Mouse (Mus musculus): Measurements from ENCODE around the gene Ccdc182. TPM values are rescaled to one million over a fixed set of nuclear protein-coding genes. Genes with fewer than 3 reads are reported as not detected.

Ccdc182 gene
- polyA plus RNA-seq (2012; ENCODE audit: insufficient read depth, insufficient read length, low replicate concordance, missing spikeins) = not detected in 2 replicates

- Histone ChIP-seq H3K4me1 (ENCODE audit: control insufficient read depth, insufficient read depth, low read length) (no peaks in the 10 kb centered on the region; the same call in 1 of the 2 replicates), H3K4me3 (ENCODE audit: insufficient read depth, low read depth, low read length) (no peak within 1 kb of the TSS), H3K27ac (ENCODE audit: insufficient read depth, low read depth, low read length) (no peak within 1 kb of the TSS)
- WGBS = 69% methylated on average over 20 of the region's 20 CpGs
- TF ChIP-seq POLR2A (IDR thresholded peaks at IDR 0.05; ENCODE audit: insufficient read depth, low read depth, low read length) (no peak), CTCF (IDR thresholded peaks at IDR 0.05; ENCODE audit: insufficient read depth, low read depth, low read length) (no peak)
These were observed at the start of gene Ccdc182 for GRCm38 (mm10) chr11:88293631-88294393. Ccdc182 (plus strand) TSS chr11:88294058.

GRCm38 (mm10) chr11:88245581-88246170, 48.2 kb upstream of the Ccdc182 start:
- no peak overlapping the region for H3K4me3 ChIP-seq (ENCODE audit: insufficient read depth, low read depth, low read length)
- TF ChIP-seq CTCF (IDR thresholded peaks at IDR 0.05; ENCODE audit: insufficient read depth, low read depth, low read length) (no peak), POLR2A (IDR thresholded peaks at IDR 0.05; ENCODE audit: insufficient read depth, low read depth, low read length) (no peak)
- no peak overlapping the region for H3K27ac ChIP-seq (ENCODE audit: insufficient read depth, low read depth, low read length)
- peaks cover 4% of the 10 kb centered on the region; the same call in 1 of the 2 replicates for H3K4me1 ChIP-seq (ENCODE audit: control insufficient read depth, insufficient read depth, low read length)
- 82% methylated on average over 14 of the region's 14 CpGs for WGBS

GRCm38 (mm10) chr11:88248636-88249035, 45.2 kb upstream of the Ccdc182 start:
- Histone ChIP-seq H3K4me3 (ENCODE audit: insufficient read depth, low read depth, low read length) (no peak overlapping the region), H3K4me1 (ENCODE audit: control insufficient read depth, insufficient read depth, low read length) (peaks cover 10% of the 10 kb centered on the region), H3K27ac (ENCODE audit: insufficient read depth, low read depth, low read length) (no peak overlapping the region)
- 79% methylated on average over 5 of the region's 5 CpGs for WGBS
- no peak for TF ChIP-seq CTCF (IDR thresholded peaks at IDR 0.05; ENCODE audit: insufficient read depth, low read depth, low read length)
- TF ChIP-seq POLR2A (IDR thresholded peaks at IDR 0.05; ENCODE audit: insufficient read depth, low read depth, low read length) = no peak

- 93% methylated on average over 3 of the region's 3 CpGs for WGBS
- Histone ChIP-seq H3K4me3 (ENCODE audit: insufficient read depth, low read depth, low read length) (no peak overlapping the region), H3K4me1 (ENCODE audit: control insufficient read depth, insufficient read depth, low read length) (peaks cover 13% of the 10 kb centered on the region), H3K27ac (ENCODE audit: insufficient read depth, low read depth, low read length) (no peak overlapping the region)
- TF ChIP-seq POLR2A (IDR thresholded peaks at IDR 0.05; ENCODE audit: insufficient read depth, low read depth, low read length) = no peak
- no peak for TF ChIP-seq CTCF (IDR thresholded peaks at IDR 0.05; ENCODE audit: insufficient read depth, low read depth, low read length)
These were observed 43.3 kb upstream of the Ccdc182 start for GRCm38 (mm10) chr11:88250568-88250967.

- Histone ChIP-seq H3K4me1 (ENCODE audit: control insufficient read depth, insufficient read depth, low read length) (peaks cover 13% of the 10 kb centered on the region), H3K4me3 (ENCODE audit: insufficient read depth, low read depth, low read length) (no peak overlapping the region), H3K27ac (ENCODE audit: insufficient read depth, low read depth, low read length) (no peak overlapping the region)
- 87% methylated on average over 7 of the region's 7 CpGs for WGBS
- no peak for TF ChIP-seq POLR2A (IDR thresholded peaks at IDR 0.05; ENCODE audit: insufficient read depth, low read depth, low read length)
- TF ChIP-seq CTCF (IDR thresholded peaks at IDR 0.05; ENCODE audit: insufficient read depth, low read depth, low read length) = no peak
These were observed 42.6 kb upstream of the Ccdc182 start for GRCm38 (mm10) chr11:88251295-88251694.

GRCm38 (mm10) chr11:88251972-88252766, 41.7 kb upstream of the Ccdc182 start:
- TF ChIP-seq CTCF (IDR thresholded peaks at IDR 0.05; ENCODE audit: insufficient read depth, low read depth, low read length) (peak; percentile 94), POLR2A (IDR thresholded peaks at IDR 0.05; ENCODE audit: insufficient read depth, low read depth, low read length) (no peak)
- Histone ChIP-seq H3K4me3 (ENCODE audit: insufficient read depth, low read depth, low read length) (no peak overlapping the region), H3K27ac (ENCODE audit: insufficient read depth, low read depth, low read length) (peak overlapping the region; percentile 18), H3K4me1 (ENCODE audit: control insufficient read depth, insufficient read depth, low read length) (peaks cover 13% of the 10 kb centered on the region)
- WGBS = 14% methylated on average over 22 of the region's 22 CpGs

GRCm38 (mm10) chr11:88252767-88253513, 40.9 kb upstream of the Ccdc182 start:
- TF ChIP-seq POLR2A (IDR thresholded peaks at IDR 0.05; ENCODE audit: insufficient read depth, low read depth, low read length) (no peak), CTCF (IDR thresholded peaks at IDR 0.05; ENCODE audit: insufficient read depth, low read depth, low read length) (no peak)
- peak overlapping the region; percentile 50 for H3K27ac ChIP-seq (ENCODE audit: insufficient read depth, low read depth, low read length)
- H3K4me1 ChIP-seq (ENCODE audit: control insufficient read depth, insufficient read depth, low read length) = peaks cover 13% of the 10 kb centered on the region
- 33% methylated on average over 14 of the region's 18 CpGs for WGBS
- H3K4me3 ChIP-seq (ENCODE audit: insufficient read depth, low read depth, low read length) = no peak overlapping the region

GRCm38 (mm10) chr11:88253514-88254167, 40.2 kb upstream of the Ccdc182 start:
- H3K27ac ChIP-seq (ENCODE audit: insufficient read depth, low read depth, low read length) = peak overlapping the region; percentile 50; the same call in 1 of the 2 replicates
- TF ChIP-seq CTCF (IDR thresholded peaks at IDR 0.05; ENCODE audit: insufficient read depth, low read depth, low read length) (no peak), POLR2A (IDR thresholded peaks at IDR 0.05; ENCODE audit: insufficient read depth, low read depth, low read length) (no peak)
- WGBS = 57% methylated on average over 7 of the region's 7 CpGs
- H3K4me3 ChIP-seq (ENCODE audit: insufficient read depth, low read depth, low read length) = no peak overlapping the region
- H3K4me1 ChIP-seq (ENCODE audit: control insufficient read depth, insufficient read depth, low read length) = peaks cover 13% of the 10 kb centered on the region

Measured in olfactory bulb, adult 2 months (tissue).